Mouse (Mus musculus): ENCODE measurements at regions not wholly inside any gene's neighbourhood (a gene's known extent, or its start where the extent isn't known, plus 50 kb on each side); places are given as distances from the start of the nearest gene placed in this dataset.

GRCm38 (mm10) chr8:89259881-89260280 lies 215.9 kb upstream of the Sall1 start:
- H3K27ac ChIP-seq (ENCODE audit: insufficient read depth, low read length): no peak overlapping the region
- no peaks in the 10 kb centered on the region for H3K4me1 ChIP-seq (ENCODE audit: control insufficient read depth, insufficient read depth, insufficient read length)
- no peak for DNase-seq (ENCODE audit: low read depth in 1 of 2, low spot score in 2 of 2)
- TF ChIP-seq POLR2A (IDR thresholded peaks at IDR 0.05; ENCODE audit: low read depth, low read length): no peak
- no peak for TF ChIP-seq CTCF (IDR thresholded peaks at IDR 0.05; ENCODE audit: extremely low read depth, insufficient read depth, insufficient read length, insufficient replicate concordance)
- 80% methylated on average over 5 of the region's 5 CpGs for WGBS
- H3K36me3 ChIP-seq (ENCODE audit: control insufficient read depth, insufficient read depth, low read length): no peaks in the 10 kb centered on the region
- H3K4me3 ChIP-seq (ENCODE audit: extremely low read depth, insufficient read depth, insufficient read length): no peak overlapping the region
- no peaks in the 10 kb centered on the region for H3K27me3 ChIP-seq (ENCODE audit: control insufficient read depth, insufficient read depth, low read length)

GRCm38 (mm10) chr8:89246342-89246741 lies 202.4 kb upstream of the Sall1 start:
- no peak for DNase-seq (ENCODE audit: low read depth in 1 of 2, low spot score in 2 of 2)
- no peak for TF ChIP-seq CTCF (IDR thresholded peaks at IDR 0.05; ENCODE audit: extremely low read depth, insufficient read depth, insufficient read length, insufficient replicate concordance)
- no peak for TF ChIP-seq POLR2A (IDR thresholded peaks at IDR 0.05; ENCODE audit: low read depth, low read length)
- Histone ChIP-seq H3K27me3 (ENCODE audit: control insufficient read depth, insufficient read depth, low read length) (no peaks in the 10 kb centered on the region), H3K4me1 (ENCODE audit: control insufficient read depth, insufficient read depth, insufficient read length) (no peaks in the 10 kb centered on the region), H3K36me3 (ENCODE audit: control insufficient read depth, insufficient read depth, low read length) (no peaks in the 10 kb centered on the region), H3K27ac (ENCODE audit: insufficient read depth, low read length) (no peak overlapping the region), H3K4me3 (ENCODE audit: extremely low read depth, insufficient read depth, insufficient read length) (no peak overlapping the region)
- 85% methylated on average over 4 of the region's 4 CpGs for WGBS

- 29% methylated on average over 25 of the region's 25 CpGs for WGBS
- Histone ChIP-seq H3K4me1 (ENCODE audit: control insufficient read depth, insufficient read depth, insufficient read length) (no peaks in the 10 kb centered on the region), H3K4me3 (ENCODE audit: extremely low read depth, insufficient read depth, insufficient read length) (no peak overlapping the region), H3K36me3 (ENCODE audit: control insufficient read depth, insufficient read depth, low read length) (no peaks in the 10 kb centered on the region), H3K27ac (ENCODE audit: insufficient read depth, low read length) (no peak overlapping the region), H3K27me3 (ENCODE audit: control insufficient read depth, insufficient read depth, low read length) (no peaks in the 10 kb centered on the region)
- TF ChIP-seq CTCF (IDR thresholded peaks at IDR 0.05; ENCODE audit: extremely low read depth, insufficient read depth, insufficient read length, insufficient replicate concordance) (no peak), POLR2A (IDR thresholded peaks at IDR 0.05; ENCODE audit: low read depth, low read length) (no peak)
- no peak for DNase-seq (ENCODE audit: low read depth in 1 of 2, low spot score in 2 of 2)
Observed at GRCm38 (mm10) chr8:89245131-89245751, 201.3 kb upstream of the Sall1 start.

- WGBS: 72% methylated on average over 5 of the region's 5 CpGs
- no peak overlapping the region for H3K27ac ChIP-seq (ENCODE audit: insufficient read depth, low read length)
Observed at GRCm38 (mm10) chr8:89241686-89242085, 197.7 kb upstream of the Sall1 start.

GRCm38 (mm10) chr8:89239626-89240025 lies 195.7 kb upstream of the Sall1 start:
- Histone ChIP-seq H3K27me3 (ENCODE audit: control insufficient read depth, insufficient read depth, low read length) (no peaks in the 10 kb centered on the region), H3K36me3 (ENCODE audit: control insufficient read depth, insufficient read depth, low read length) (no peaks in the 10 kb centered on the region), H3K4me1 (ENCODE audit: control insufficient read depth, insufficient read depth, insufficient read length) (no peaks in the 10 kb centered on the region), H3K4me3 (ENCODE audit: extremely low read depth, insufficient read depth, insufficient read length) (no peak overlapping the region), H3K27ac (ENCODE audit: insufficient read depth, low read length) (no peak overlapping the region)
- WGBS: 74% methylated on average over 2 of the region's 2 CpGs
- no peak for DNase-seq (ENCODE audit: low read depth in 1 of 2, low spot score in 2 of 2)
- TF ChIP-seq POLR2A (IDR thresholded peaks at IDR 0.05; ENCODE audit: low read depth, low read length): no peak
- no peak for TF ChIP-seq CTCF (IDR thresholded peaks at IDR 0.05; ENCODE audit: extremely low read depth, insufficient read depth, insufficient read length, insufficient replicate concordance)

More at GRCm38 (mm10) chr8:89241686-89242085, 197.7 kb upstream of the Sall1 start:
- Histone ChIP-seq H3K36me3 (ENCODE audit: control insufficient read depth, insufficient read depth, low read length) (no peaks in the 10 kb centered on the region), H3K4me1 (ENCODE audit: control insufficient read depth, insufficient read depth, insufficient read length) (no peaks in the 10 kb centered on the region), H3K4me3 (ENCODE audit: extremely low read depth, insufficient read depth, insufficient read length) (no peak overlapping the region), H3K27me3 (ENCODE audit: control insufficient read depth, insufficient read depth, low read length) (no peaks in the 10 kb centered on the region)
- no peak for DNase-seq (ENCODE audit: low read depth in 1 of 2, low spot score in 2 of 2)
- TF ChIP-seq CTCF (IDR thresholded peaks at IDR 0.05; ENCODE audit: extremely low read depth, insufficient read depth, insufficient read length, insufficient replicate concordance): no peak
- TF ChIP-seq POLR2A (IDR thresholded peaks at IDR 0.05; ENCODE audit: low read depth, low read length): no peak

- DNase-seq (ENCODE audit: low read depth in 1 of 2, low spot score in 2 of 2): no peak
- Histone ChIP-seq H3K27ac (ENCODE audit: insufficient read depth, low read length) (no peak overlapping the region), H3K4me1 (ENCODE audit: control insufficient read depth, insufficient read depth, insufficient read length) (no peaks in the 10 kb centered on the region), H3K4me3 (ENCODE audit: extremely low read depth, insufficient read depth, insufficient read length) (no peak overlapping the region), H3K27me3 (ENCODE audit: control insufficient read depth, insufficient read depth, low read length) (no peaks in the 10 kb centered on the region), H3K36me3 (ENCODE audit: control insufficient read depth, insufficient read depth, low read length) (no peaks in the 10 kb centered on the region)
- TF ChIP-seq POLR2A (IDR thresholded peaks at IDR 0.05; ENCODE audit: low read depth, low read length) (no peak), CTCF (IDR thresholded peaks at IDR 0.05; ENCODE audit: extremely low read depth, insufficient read depth, insufficient read length, insufficient replicate concordance) (no peak)
Observed at GRCm38 (mm10) chr8:89234041-89234440, 190.1 kb upstream of the Sall1 start.

GRCm38 (mm10) chr8:89232318-89232717 lies 188.4 kb upstream of the Sall1 start:
- DNase-seq (ENCODE audit: low read depth in 1 of 2, low spot score in 2 of 2): no peak
- H3K4me1 ChIP-seq (ENCODE audit: control insufficient read depth, insufficient read depth, insufficient read length): no peaks in the 10 kb centered on the region
- H3K27ac ChIP-seq (ENCODE audit: insufficient read depth, low read length): no peak overlapping the region
- no peak overlapping the region for H3K4me3 ChIP-seq (ENCODE audit: extremely low read depth, insufficient read depth, insufficient read length)
- H3K27me3 ChIP-seq (ENCODE audit: control insufficient read depth, insufficient read depth, low read length): no peaks in the 10 kb centered on the region
- TF ChIP-seq POLR2A (IDR thresholded peaks at IDR 0.05; ENCODE audit: low read depth, low read length) (no peak), CTCF (IDR thresholded peaks at IDR 0.05; ENCODE audit: extremely low read depth, insufficient read depth, insufficient read length, insufficient replicate concordance) (no peak)
- no peaks in the 10 kb centered on the region for H3K36me3 ChIP-seq (ENCODE audit: control insufficient read depth, insufficient read depth, low read length)
- 82% methylated on average over 1 of the region's 1 CpGs for WGBS
